Mouse (Mus musculus) heart, postnatal 10 days (tissue): ENCODE data around the gene Fis1. TPM values are rescaled to one million over a fixed set of nuclear protein-coding genes. Genes with fewer than 3 reads are reported as not detected.

Source experiments
- microRNA-seq, 2 experiments: library from miRNA; unstranded; fragments of <30 nt; microRNA quantifications; one replicate each; pipeline ENCODE4 v1.2.0; 2022
- total RNA-seq, 2 experiments: library from RNA; stranded (reverse); gene quantifications; 2 replicates each; pipeline ENCODE4 v1.2.3; 2021

Fis1 gene
- total RNA-seq, 2 experiments from 2014 or later = 180 to 184 TPM

Small RNAs within 50 kb of the gene (microRNA-seq; reads per million reads assigned to microRNA genes)
- gene Mir702 = 14.7 to 26.8 reads per million in 2 experiments

Other genes with a start within 250 kb of the Fis1 start
- gene Col26a1, start 70.1 kb upstream of the Fis1 start, total RNA-seq = 10 to 100 TPM in 1 of 2 experiments, 1 to 10 TPM in 1; 9.7 to 12.7 TPM
- gene Ift22, start 45.1 kb upstream of the Fis1 start, total RNA-seq = 10 to 100 TPM; 14.4 to 17.2 TPM
- gene Cldn15, start 13.3 kb downstream of the Fis1 start, total RNA-seq = 1 to 10 TPM; 5.8 to 8.1 TPM
- 10 to 100 TPM; 45.0 to 47.1 TPM for gene Plod3, start 33.7 kb downstream of the Fis1 start, total RNA-seq
- 10 to 100 TPM; 51.6 to 53.4 TPM for gene Znhit1, start 34.7 kb downstream of the Fis1 start, total RNA-seq
- gene Vgf, start 73.1 kb downstream of the Fis1 start, total RNA-seq = not detected
- 10 to 100 TPM; 59.7 to 65.0 TPM for gene Ap1s1, start 92.9 kb downstream of the Fis1 start, total RNA-seq
- 10 to 100 TPM; 11.0 to 19.3 TPM for gene Serpine1, start 119.0 kb downstream of the Fis1 start, total RNA-seq
- 10 to 100 TPM; 21.2 to 21.6 TPM for gene Trim56, start 162.9 kb downstream of the Fis1 start, total RNA-seq
- not detected for gene Muc3, start 196.0 kb downstream of the Fis1 start, total RNA-seq